Mouse (Mus musculus) gastrocnemius, postnatal 10 days (tissue): ENCODE measurements around the gene Utp14b. TPM values are rescaled to one million over a fixed set of nuclear protein-coding genes. Genes with fewer than 3 reads are reported as not detected.

ENCODE experiments used
- DNase-seq: peaks from one replicate; pipeline ENCODE4 v3.0.0; 2021; ENCODE audit warnings: mixed read lengths
- long read RNA-seq, 2 experiments: library from polyadenylated mRNA; stranded (forward); transcript quantifications; one replicate each; pipeline ENCODE4 v2.0.0; 2021
- total RNA-seq, 2 experiments: library from RNA; stranded (reverse); gene quantifications; 2 replicates each; pipeline ENCODE4 v1.2.3; 2021

Gene Utp14b
- total RNA-seq: 1 to 10 TPM; 2.6 to 3.9 TPM
- long read RNA-seq, experiment 1: 0 reads
- long read RNA-seq, experiment 2: 0 reads

- peak; percentile 98 for DNase-seq
These were observed at the start of gene Utp14b, which contains the start of gene Acsl3 for GRCm38 (mm10) chr1:78657671-78658440. TSS of gene Utp14b (plus strand) at chr1:78658038. TSS of gene Acsl3 (plus strand) at chr1:78657825.

GRCm38 (mm10) chr1:78609134-78609907 lies 48.5 kb upstream of the Utp14b start:
- no peak for DNase-seq

GRCm38 (mm10) chr1:78611039-78611438 lies 46.8 kb upstream of the Utp14b start:
- peak; percentile 11 for DNase-seq

- no peak for DNase-seq
These were observed 44.9 kb upstream of the Utp14b start for GRCm38 (mm10) chr1:78612959-78613358.

- DNase-seq: no peak
These were observed 33.5 kb upstream of the Utp14b start for GRCm38 (mm10) chr1:78624352-78624751.

GRCm38 (mm10) chr1:78634486-78634885 lies 23.4 kb upstream of the Utp14b start:
- DNase-seq: no peak

DNA sequence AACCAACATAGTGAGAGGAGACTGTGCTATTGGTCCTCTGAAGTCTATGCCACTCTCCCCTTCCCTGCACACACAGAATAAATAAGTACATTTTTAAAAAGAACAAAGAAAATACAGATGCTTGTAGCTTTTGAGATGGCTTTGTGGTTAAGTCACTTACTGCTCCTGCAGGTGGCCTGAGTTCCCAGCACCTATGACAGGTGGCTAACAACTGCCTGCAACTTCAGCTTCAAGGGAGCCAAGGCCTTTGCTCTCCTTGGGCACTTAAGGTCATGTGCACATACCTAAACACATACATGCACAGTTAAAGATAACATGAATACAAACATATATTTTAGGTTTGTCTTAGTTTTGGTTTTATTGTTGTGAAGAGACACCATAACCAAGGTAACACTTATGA lies 17.0 kb upstream of the Utp14b start:
- no peak for DNase-seq

- no peak for DNase-seq
These were observed 16.0 kb upstream of the Utp14b start for GRCm38 (mm10) chr1:78641791-78642190.

DNA sequence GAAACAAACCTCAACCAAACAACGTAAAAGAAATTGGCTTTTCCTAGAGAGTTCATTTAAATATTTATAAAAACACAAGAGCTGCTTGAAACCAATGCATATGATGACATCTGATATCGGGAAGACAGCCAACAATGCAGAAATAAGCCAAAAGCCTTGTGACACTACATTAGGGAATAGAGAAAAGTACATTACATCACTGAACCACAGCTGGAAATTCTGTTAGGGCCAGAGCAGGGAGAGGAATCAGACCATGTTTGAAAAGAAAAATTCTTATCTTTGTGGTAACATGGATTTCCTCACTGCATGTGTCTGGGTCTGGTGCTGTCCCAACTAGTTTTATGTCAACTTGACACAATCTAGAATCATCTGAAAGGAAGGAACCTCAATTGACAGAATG lies 15.6 kb upstream of the Utp14b start:
- DNase-seq: no peak

GRCm38 (mm10) chr1:78647317-78647885 lies 10.4 kb upstream of the Utp14b start:
- DNase-seq: no peak

- DNase-seq: no peak
These were observed 8.4 kb upstream of the Utp14b start for GRCm38 (mm10) chr1:78649269-78650061.

- no peak for DNase-seq
These were observed 1.4 kb upstream of the Utp14b start for GRCm38 (mm10) chr1:78656472-78656871.

- no peak for DNase-seq
These were observed 713 bp upstream of the Utp14b start for GRCm38 (mm10) chr1:78657021-78657629.

DNA sequence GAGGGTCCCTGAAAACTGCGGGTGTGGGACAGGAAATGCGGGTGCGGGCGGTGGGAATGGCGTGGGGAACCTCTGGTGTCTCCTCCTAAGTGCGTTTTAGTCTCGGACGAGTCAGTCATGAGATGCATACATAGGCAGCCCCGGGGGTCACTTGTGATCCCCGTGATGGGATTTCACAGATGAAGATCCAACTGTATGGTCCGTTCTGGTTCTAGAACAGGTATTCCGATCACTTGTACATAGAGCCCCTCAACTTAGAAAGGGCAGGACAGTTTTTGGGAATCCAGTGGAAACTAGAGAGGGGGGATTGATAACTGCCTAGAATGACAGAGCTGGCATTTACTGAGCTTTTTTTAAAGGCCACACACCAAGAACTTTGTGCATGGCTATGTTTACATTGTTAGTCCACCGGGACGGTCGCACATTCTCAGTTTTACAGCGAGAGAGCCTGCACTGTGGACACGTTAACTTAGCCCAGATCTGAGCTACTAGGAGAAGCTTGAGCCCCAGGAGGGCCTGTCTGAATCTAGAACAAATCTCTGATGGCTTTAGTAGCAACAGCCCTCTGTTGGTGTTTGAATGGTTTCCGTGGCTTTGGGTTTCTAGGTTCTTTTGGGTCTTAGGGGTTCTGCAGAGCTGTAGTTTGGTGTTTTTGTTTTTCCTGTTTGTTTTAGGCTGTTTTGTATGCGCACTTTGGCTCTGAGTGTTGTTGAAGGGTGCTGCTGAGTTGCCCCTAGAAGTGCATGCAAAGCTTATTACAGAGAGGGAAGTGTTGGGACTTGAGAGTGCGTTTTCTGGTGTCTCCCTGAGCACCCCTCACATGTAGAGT lies 817 bp downstream of the Utp14b start:
- DNase-seq: no peak

GRCm38 (mm10) chr1:78659270-78659823 lies 1.5 kb downstream of the Utp14b start:
- DNase-seq: no peak

DNA sequence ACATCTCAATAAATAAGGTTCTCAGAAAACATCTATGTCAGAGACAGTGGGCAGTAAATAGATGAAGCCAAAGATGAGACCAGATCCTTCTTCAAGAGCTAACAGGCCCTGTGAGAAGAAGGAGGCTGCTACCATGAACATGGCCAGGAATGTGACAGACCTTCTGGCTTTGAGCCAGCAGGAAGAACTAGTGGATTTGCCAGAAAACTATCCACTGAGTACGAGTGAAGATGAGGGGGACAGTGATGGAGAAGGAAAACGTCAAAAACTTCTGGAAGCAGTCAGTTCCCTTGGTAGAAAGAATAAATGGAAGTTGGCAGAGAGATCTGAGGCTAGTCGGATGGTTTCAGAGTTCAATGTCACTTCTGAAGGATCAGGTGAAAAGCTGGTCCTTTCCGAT lies 6.5 kb downstream of the Utp14b start:
- DNase-seq: no peak

DNA sequence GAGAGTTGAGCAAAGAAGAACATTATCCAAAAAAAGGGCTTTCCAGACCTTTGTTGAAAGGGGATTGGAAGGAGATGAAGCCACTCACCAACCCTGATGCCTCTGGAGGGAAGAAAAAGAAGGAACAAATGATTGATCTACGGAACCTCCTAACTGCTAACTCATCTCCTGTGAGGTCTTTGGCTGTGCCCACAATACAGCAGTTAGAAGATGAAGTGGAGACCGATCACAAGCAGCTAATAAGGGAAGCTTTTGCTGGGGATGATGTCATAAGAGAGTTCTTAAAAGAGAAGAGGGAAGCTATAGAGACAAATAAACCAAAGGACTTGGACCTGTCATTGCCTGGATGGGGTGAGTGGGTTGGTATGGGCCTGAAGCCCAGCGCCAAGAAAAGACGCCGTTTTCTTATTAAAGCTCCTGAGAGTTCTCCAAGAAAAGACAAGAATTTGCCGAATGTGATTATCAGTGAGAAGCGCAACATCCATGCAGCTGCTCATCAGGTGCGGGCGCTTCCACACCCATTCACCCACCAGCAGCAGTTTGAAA lies 8.2 kb downstream of the Utp14b start:
- no peak for DNase-seq

GRCm38 (mm10) chr1:78666585-78666984 lies 8.7 kb downstream of the Utp14b start:
- DNase-seq: no peak

GRCm38 (mm10) chr1:78682291-78682690 lies 24.5 kb downstream of the Utp14b start:
- DNase-seq: no peak

- no peak for DNase-seq
These were observed 26.3 kb downstream of the Utp14b start for GRCm38 (mm10) chr1:78684128-78684527.
